Mouse (Mus musculus) liver, embryonic 14.5 days (tissue): ENCODE data around the gene Syne2. TPM values are rescaled to one million over a fixed set of nuclear protein-coding genes. Genes with fewer than 3 reads are reported as not detected.

Experiments used
- ATAC-seq: fragments of 200-750 bp; cut with Nextera tagmentation; 2 replicates; pipeline ENCODE4 v1.8.0; 2017; ENCODE audit warnings: moderate number of reproducible peaks, mild to moderate bottlenecking, moderate library complexity; ENCODE audit not compliant: insufficient read depth
- DNase-seq, 3 experiments: peaks; one replicate each; pipeline ENCODE4 v3.0.0-alpha.2; 2012 to 2013; ENCODE audit warnings: low read depth in 3 of 3, low spot score in 3 of 3
- H3K27ac ChIP-seq: fragments of 300-500 bp; sonication (generic); 2 replicates; pipeline ENCODE4 v1.5.1; 2014; ENCODE audit warnings: moderate library complexity, mild to moderate bottlenecking, control low read depth, inconsistent platforms
- H3K27me3 ChIP-seq: fragments of 300-500 bp; sonication (generic); 2 replicates; pipeline ENCODE4 v1.6.1; 2014; ENCODE audit warnings: mild to moderate bottlenecking, low read length, moderate library complexity; ENCODE audit not compliant: control insufficient read depth, insufficient read depth
- H3K36me3 ChIP-seq: fragments of 300-500 bp; sonication (generic); replicated peaks from 2 replicates; pipeline ENCODE4 v1.6.1; 2014; ENCODE audit warnings: low read depth; ENCODE audit not compliant: control insufficient read depth, insufficient read depth
- H3K4me1 ChIP-seq, 2 experiments: fragments of 200-500 bp in 1 of 2; fragments of 300-500 bp in 1 of 2; sonication (generic) in 1 of 2; replicated peaks; 2 replicates each; pipeline ENCODE4 v1.6.1; 2012 to 2014; ENCODE audit warnings: antibody characterized with exemption in 1 of 2, inconsistent platforms in 1 of 2, low read length in 1 of 2; ENCODE audit not compliant: control insufficient read depth in 2 of 2, insufficient read depth in 2 of 2
- H3K4me2 ChIP-seq: fragments of 300-500 bp; sonication (generic); 2 replicates; pipeline ENCODE4 v1.6.1; 2014; ENCODE audit warnings: low read depth, mild to moderate bottlenecking, control low read depth, moderate library complexity
- H3K4me3 ChIP-seq, 2 experiments: fragments of 200-500 bp in 1 of 2; fragments of 300-500 bp in 1 of 2; sonication (generic) in 1 of 2; 2 replicates each; pipeline ENCODE4 v1.5.1; 2012 to 2014; ENCODE audit warnings: low read depth in 2 of 2, low read length in 2 of 2, mild to moderate bottlenecking in 2 of 2, control low read depth in 1 of 2, inconsistent platforms in 1 of 2, moderate library complexity in 1 of 2; ENCODE audit not compliant: insufficient read depth in 1 of 2
- H3K9ac ChIP-seq: fragments of 300-500 bp; sonication (generic); replicated peaks from 2 replicates; pipeline ENCODE4 v1.6.1; 2014; ENCODE audit warnings: mild to moderate bottlenecking, control low read depth, moderate library complexity
- H3K9me3 ChIP-seq: fragments of 300-500 bp; sonication (generic); 2 replicates; pipeline ENCODE4 v1.6.1; 2016; ENCODE audit warnings: low read length, mixed read lengths; ENCODE audit not compliant: control insufficient read depth
- CTCF ChIP-seq: IDR thresholded peaks from 2 replicates; pipeline ENCODE4 v1.5.1; 2016; ENCODE audit warnings: antibody characterized with exemption, low read depth, control low read depth
- EP300 ChIP-seq: IDR thresholded peaks from 2 replicates; pipeline ENCODE4 v1.6.1; 2016; ENCODE audit warnings: antibody characterized with exemption, low read depth
- WGBS: fragments of 180-500 bp; shearing (Covaris S2); extraction: QIAGEN DNeasy Blood & Tissue Kit; methylation state at CpG from one replicate; pipeline ENCODE4 v1.1.7; 2014; ENCODE audit not compliant: insufficient replicate concordance; 5-methylcytosine and 5-hydroxymethylcytosine counted together
- polyA plus RNA-seq, 2 experiments: library from polyadenylated mRNA; depleted of rRNA in 1 of 2; stranded (reverse) in 1 of 2; unstranded in 1 of 2; fragments of >200 nt; fragmentation: Nextera tagmentation in 1 of 2; extraction: Ambion mirVana in 1 of 2; gene quantifications; 2 replicates each; pipeline versions ENCODE4 v1.2.1 to v1.2.3; 2012 to 2014

Gene Syne2
- polyA plus RNA-seq, 2 experiments = 2.1 to 3.0 TPM

- Histone ChIP-seq H3K27me3 (no peaks in the 10 kb centered on the region), H3K9me3 (no peaks in the 10 kb centered on the region), H3K4me1 (peaks cover 0 to 2% of the 10 kb centered on the region in 2 experiments; a peak in 2 of 4 replicates), H3K4me2 (no peak overlapping the region), H3K4me3 (no peak overlapping the region), H3K36me3 (no peaks in the 10 kb centered on the region), H3K27ac (no peak overlapping the region), H3K9ac (no peak overlapping the region)
- no peak for DNase-seq
- TF ChIP-seq EP300 (no peak), CTCF (no peak)
- WGBS = 56% methylated on average over 14 of the region's 14 CpGs
- no peak for ATAC-seq
Measured at GRCm38 (mm10) chr12:75833960-75834729, 16.2 kb downstream of the Syne2 start.

GRCm38 (mm10) chr12:75836524-75836962, 18.6 kb downstream of the Syne2 start:
- H3K27me3 ChIP-seq = no peaks in the 10 kb centered on the region
- no peak overlapping the region for H3K27ac ChIP-seq
- 6% methylated on average over 11 of the region's 11 CpGs for WGBS
- TF ChIP-seq CTCF = no peak
- TF ChIP-seq EP300 = no peak
- no peak overlapping the region for H3K4me2 ChIP-seq
- no peak overlapping the region for H3K9ac ChIP-seq
- ATAC-seq = no peak
- H3K36me3 ChIP-seq = no peaks in the 10 kb centered on the region
- no peaks in the 10 kb centered on the region for H3K9me3 ChIP-seq
- peaks cover 0 to 2% of the 10 kb centered on the region in 2 experiments; a peak in 2 of 4 replicates for H3K4me1 ChIP-seq
- DNase-seq = no peak
- no peak overlapping the region for H3K4me3 ChIP-seq

- Histone ChIP-seq H3K9me3 (no peaks in the 10 kb centered on the region), H3K27me3 (no peaks in the 10 kb centered on the region), H3K36me3 (no peaks in the 10 kb centered on the region), H3K27ac (no peak overlapping the region), H3K4me2 (no peak overlapping the region), H3K4me1 (peaks cover 0 to 2% of the 10 kb centered on the region in 2 experiments; a peak in 2 of 4 replicates), H3K4me3 (no peak overlapping the region), H3K9ac (no peak overlapping the region)
- 26% methylated on average over 4 of the region's 4 CpGs for WGBS
- ATAC-seq (no peak), DNase-seq (no peak)
- no peak for TF ChIP-seq EP300
- TF ChIP-seq CTCF = no peak
Measured at GRCm38 (mm10) chr12:75837462-75837861, 19.5 kb downstream of the Syne2 start.

GRCm38 (mm10) chr12:75839083-75839736, 21.3 kb downstream of the Syne2 start:
- H3K9ac ChIP-seq = no peak overlapping the region
- no peaks in the 10 kb centered on the region for H3K9me3 ChIP-seq
- H3K27ac ChIP-seq = no peak overlapping the region
- no peak for TF ChIP-seq EP300
- no peak overlapping the region for H3K4me2 ChIP-seq
- H3K36me3 ChIP-seq = no peaks in the 10 kb centered on the region
- no peak for DNase-seq
- WGBS = 66% methylated on average over 11 of the region's 11 CpGs
- H3K27me3 ChIP-seq = no peaks in the 10 kb centered on the region
- H3K4me3 ChIP-seq = no peak overlapping the region
- peaks cover 0 to 2% of the 10 kb centered on the region in 2 experiments; a peak in 2 of 4 replicates for H3K4me1 ChIP-seq
- ATAC-seq = no peak

- 62% methylated on average over 7 of the region's 7 CpGs for WGBS
- Histone ChIP-seq H3K27ac (no peak overlapping the region), H3K9me3 (no peaks in the 10 kb centered on the region), H3K4me3 (no peak overlapping the region), H3K27me3 (no peaks in the 10 kb centered on the region), H3K9ac (no peak overlapping the region), H3K36me3 (no peaks in the 10 kb centered on the region), H3K4me2 (no peak overlapping the region), H3K4me1 (peaks cover 0 to 2% of the 10 kb centered on the region in 2 experiments; a peak in 1 of 4 replicates)
- no peak for ATAC-seq
- no peak for TF ChIP-seq CTCF
- no peak for TF ChIP-seq EP300
- DNase-seq = no peak
Measured at GRCm38 (mm10) chr12:75841183-75841582, 23.2 kb downstream of the Syne2 start.
